11 mouse cellular contexts compared by ENCODE assay signal in genomic region chr5:147698044-147698443, GRCm38 (mm10). TPM values are rescaled to one million over a fixed set of nuclear protein-coding genes. Genes with fewer than 3 reads are reported as not detected.
DNase-seq lines count a peak whose midpoint lies in the region; ATAC-seq and TF ChIP-seq lines count a peak whose summit lies in the region.
"Had no signal": no experiment of that assay in that cellular context is flagged by ENCODE, and none has a peak within 500 bp of the region (broad histone marks: within the 10 kb centered on the region; RNA-seq: fewer than 3 reads in every experiment).

No protein-coding gene starts in this region.

- no peaks in the 10 kb centered on the region for H3K36me3 ChIP-seq in hindbrain, embryonic 11.5 days (ENCODE audit: control insufficient read depth, insufficient read depth, low read length)
- H3K36me3 ChIP-seq in hindbrain, embryonic 12.5 days = no peaks in the 10 kb centered on the region
- no peaks in the 10 kb centered on the region for H3K36me3 ChIP-seq in lung, postnatal 0 days (ENCODE audit: insufficient read depth, low read length)
- H3K36me3 ChIP-seq: embryonic facial prominence, embryonic 15.5 days; limb, embryonic 15.5 days had no signal

- no peak for ATAC-seq in hindbrain, embryonic 11.5 days (ENCODE audit: low FRiP score)
- ATAC-seq in hindbrain, embryonic 12.5 days (ENCODE audit: low FRiP score) = no peak
- ATAC-seq in lung, postnatal 0 days = no peak; the same call in 1 of the 2 replicates
- ATAC-seq: inflammation-experienced regulatory T-cells, adult 6 months; Patski had no signal

- DNase-seq in hindbrain, embryonic 11.5 days (ENCODE audit: low spot score) = peak; percentile 18
- peak; percentile 28 for DNase-seq in lung, postnatal 0 days (ENCODE audit: low spot score)
- no peak for DNase-seq in lung, postnatal 10 days
- peak; percentile 13 for DNase-seq in brain, embryonic 14.5 days (ENCODE audit: low read depth)
- peak; percentile 58 for DNase-seq in retina, postnatal 1 day
- DNase-seq in urinary bladder, postnatal 25 days (ENCODE audit: low spot score) = no peak

- peak; percentile 50 for TF ChIP-seq CTCF in lung, postnatal 0 days (IDR thresholded peaks at IDR 0.05)
- peak; percentile 42; the same call in 1 of the 2 replicates for TF ChIP-seq CTCF in brain, embryonic 14.5 days (IDR thresholded peaks at IDR 0.05; ENCODE audit: borderline replicate concordance, extremely low read depth, insufficient read depth, insufficient read length)

- no peak for TF ChIP-seq EP300 in lung, postnatal 0 days (IDR thresholded peaks at IDR 0.05)

- no peak overlapping the region for H3K27ac ChIP-seq in hindbrain, embryonic 11.5 days (ENCODE audit: low read depth, low read length)
- H3K27ac ChIP-seq in hindbrain, embryonic 12.5 days = no peak overlapping the region
- no peak overlapping the region for H3K27ac ChIP-seq in lung, postnatal 0 days (ENCODE audit: low read length)
- H3K27ac ChIP-seq: embryonic facial prominence, embryonic 15.5 days; limb, embryonic 15.5 days had no signal

- no peaks in the 10 kb centered on the region for H3K4me1 ChIP-seq in hindbrain, embryonic 11.5 days (replicated peaks; ENCODE audit: control insufficient read depth, insufficient read depth, low read length)
- no peaks in the 10 kb centered on the region for H3K4me1 ChIP-seq in hindbrain, embryonic 12.5 days
- no peaks in the 10 kb centered on the region for H3K4me1 ChIP-seq in lung, postnatal 0 days (ENCODE audit: insufficient read depth, low read depth, low read length)
- H3K4me1 ChIP-seq: embryonic facial prominence, embryonic 15.5 days; limb, embryonic 15.5 days had no signal

- TF ChIP-seq POLR2A in brain, embryonic 14.5 days (IDR thresholded peaks at IDR 0.05; ENCODE audit: borderline replicate concordance, extremely low read depth, insufficient read depth, insufficient read length, poor library complexity, severe bottlenecking) = no peak

- H3K9me3 ChIP-seq in hindbrain, embryonic 11.5 days (ENCODE audit: control insufficient read depth, low read length) = no peaks in the 10 kb centered on the region
- H3K9me3 ChIP-seq in hindbrain, embryonic 12.5 days (replicated peaks) = no peaks in the 10 kb centered on the region
- H3K9me3 ChIP-seq in lung, postnatal 0 days (ENCODE audit: low read length) = no peaks in the 10 kb centered on the region
- H3K9me3 ChIP-seq: embryonic facial prominence, embryonic 15.5 days; limb, embryonic 15.5 days had no signal

- 39% methylated on average over 13 of the region's 13 CpGs for WGBS in hindbrain, embryonic 11.5 days
- 41% methylated on average over 13 of the region's 13 CpGs for WGBS in hindbrain, embryonic 12.5 days
- 38% methylated on average over 13 of the region's 13 CpGs for WGBS in lung, postnatal 0 days

- H3K4me3 ChIP-seq in hindbrain, embryonic 11.5 days (ENCODE audit: low read depth, low read length) = no peak overlapping the region
- H3K4me3 ChIP-seq in hindbrain, embryonic 12.5 days = no peak overlapping the region
- no peak overlapping the region for H3K4me3 ChIP-seq in lung, postnatal 0 days (ENCODE audit: low read depth, low read length)
- H3K4me3 ChIP-seq: embryonic facial prominence, embryonic 15.5 days; limb, embryonic 15.5 days had no signal

- no peak overlapping the region for H3K4me2 ChIP-seq in hindbrain, embryonic 11.5 days (replicated peaks; ENCODE audit: low read depth, low read length)
- H3K4me2 ChIP-seq in hindbrain, embryonic 12.5 days (replicated peaks) = no peak overlapping the region; the same call in 1 of the 2 replicates
- H3K4me2 ChIP-seq in lung, postnatal 0 days (replicated peaks; ENCODE audit: low read depth, low read length) = peak overlapping the region; percentile 9; the same call in 1 of the 2 replicates
- H3K4me2 ChIP-seq: embryonic facial prominence, embryonic 15.5 days; limb, embryonic 15.5 days had no signal

- H3K27me3 ChIP-seq in hindbrain, embryonic 11.5 days (ENCODE audit: control insufficient read depth, insufficient read depth, low read length) = no peaks in the 10 kb centered on the region
- H3K27me3 ChIP-seq in hindbrain, embryonic 12.5 days = no peaks in the 10 kb centered on the region
- H3K27me3 ChIP-seq in lung, postnatal 0 days (replicated peaks; ENCODE audit: insufficient read depth, low read length) = no peaks in the 10 kb centered on the region
- H3K27me3 ChIP-seq: embryonic facial prominence, embryonic 15.5 days; Patski had no signal

- no peak overlapping the region for H3K9ac ChIP-seq in hindbrain, embryonic 11.5 days (ENCODE audit: low read depth, low read length)
- no peak overlapping the region for H3K9ac ChIP-seq in hindbrain, embryonic 12.5 days
- H3K9ac ChIP-seq in lung, postnatal 0 days (replicated peaks; ENCODE audit: low read depth) = no peak overlapping the region
- H3K9ac ChIP-seq: embryonic facial prominence, embryonic 15.5 days; limb, embryonic 15.5 days had no signal

RNA-seq across cellular contexts. Expression of gene Flt1, which starts 27.8 kb away (rescaled TPM):
- 12.3 and 13.5 TPM in 2 replicates for polyA plus RNA-seq in hindbrain, embryonic 11.5 days (2014; fragmentation: Nextera tagmentation; extraction: Ambion mirVana)
- 12.2 and 14.6 TPM in 2 replicates for polyA plus RNA-seq in hindbrain, embryonic 12.5 days (2016; fragmentation: Nextera tagmentation; extraction: Ambion mirVana)
- polyA plus RNA-seq in lung, postnatal 0 days (2015; fragmentation: Nextera tagmentation; extraction: Ambion mirVana) = 18.1 and 19.5 TPM in 2 replicates
- polyA plus RNA-seq in brain, embryonic 14.5 days (2012; rRNA removed) = 4.5 and 8.1 TPM in 2 replicates
- polyA plus RNA-seq: inflammation-experienced regulatory T-cells, adult 6 months had no signal

Comparison
In these comparisons a context has a peak if more than half of its experiments do, and no peak if none do; other contexts are left out.
1. DNase-seq: peak in hindbrain, embryonic 11.5 days (single experiment), lung, postnatal 0 days (single experiment), brain, embryonic 14.5 days (single experiment) and retina, postnatal 1 day (single experiment); none in lung, postnatal 10 days (single experiment) and urinary bladder, postnatal 25 days (single experiment).